Mouse (Mus musculus): ENCODE measurements around the gene Hexim1. TPM values are rescaled to one million over a fixed set of nuclear protein-coding genes. Genes with fewer than 3 reads are reported as not detected.

Gene Hexim1
- polyA plus RNA-seq, 1 experiment from 2014 or later: 4.6 TPM

DNA sequence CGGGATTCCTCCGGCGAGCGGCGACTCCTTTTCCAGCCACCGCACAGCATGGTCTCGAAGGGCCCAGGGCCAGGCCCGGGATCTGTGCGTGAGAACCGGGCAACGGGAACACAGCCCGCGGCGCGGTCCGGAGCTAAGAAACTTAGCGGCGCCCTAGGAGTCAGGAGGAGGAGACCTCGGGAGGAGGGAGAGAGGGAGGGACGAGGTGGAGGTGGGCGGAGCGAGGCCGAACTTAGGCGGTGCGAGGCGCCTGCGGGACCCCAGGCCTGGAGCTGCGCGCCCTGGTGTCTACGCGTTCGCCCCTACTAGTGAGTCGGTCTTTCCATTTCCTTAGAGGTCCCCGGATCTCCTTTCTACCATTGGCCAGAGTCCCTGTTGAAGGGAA, 14.6 kb upstream of the Hexim1 start, which contains the start of the genes Plcd3 and Acbd4:
Gene Plcd3, minus strand, starts transcription at position 178 of the 385 bp plus-strand sequence.
Gene Acbd4, plus strand, starts transcription at position 202 of the 385 bp plus-strand sequence.
- peaks cover 31% of the 10 kb centered on the region for H3K27me3 ChIP-seq (ENCODE audit: control insufficient read depth, insufficient read depth, low read length)
- H3K4me1 ChIP-seq (replicated peaks; ENCODE audit: control insufficient read depth, insufficient read depth, low read length): peaks cover 16% of the 10 kb centered on the region
- DNase-seq (ENCODE audit: low spot score) (peak; percentile 79), ATAC-seq (replicated peaks; ENCODE audit: low FRiP score) (peak; percentile 26; the same call in 1 of the 2 replicates)
- no peaks in the 10 kb centered on the region for H3K36me3 ChIP-seq (ENCODE audit: control insufficient read depth, insufficient read depth, low read length)
- H3K9me3 ChIP-seq (ENCODE audit: control insufficient read depth, low read length): no peaks in the 10 kb centered on the region
- no peak within 1 kb of the TSS for H3K27ac ChIP-seq (ENCODE audit: low read depth, low read length)
- H3K4me3 ChIP-seq (ENCODE audit: low read depth, low read length): peak within 1 kb of the TSS; percentile 42
- H3K9ac ChIP-seq (ENCODE audit: low read length): peak within 1 kb of the TSS; percentile 51
- WGBS: under 1% methylated on average over 34 of the region's 34 CpGs
- H3K4me2 ChIP-seq (ENCODE audit: low read depth, low read length, severe bottlenecking): peak within 1 kb of the TSS; percentile 85

GRCm38 (mm10) chr11:103101866-103102501, 14.0 kb upstream of the Hexim1 start:
- H3K36me3 ChIP-seq (ENCODE audit: control insufficient read depth, insufficient read depth, low read length): no peaks in the 10 kb centered on the region
- peak overlapping the region; percentile 32; the same call in 1 of the 2 replicates for H3K9ac ChIP-seq (ENCODE audit: low read length)
- no peak overlapping the region for H3K27ac ChIP-seq (ENCODE audit: low read depth, low read length)
- 3% methylated on average over 30 of the region's 30 CpGs for WGBS
- H3K4me1 ChIP-seq (replicated peaks; ENCODE audit: control insufficient read depth, insufficient read depth, low read length): peaks cover 16% of the 10 kb centered on the region
- peak overlapping the region; percentile 85 for H3K4me2 ChIP-seq (ENCODE audit: low read depth, low read length, severe bottlenecking)
- peak; percentile 37 for ATAC-seq (replicated peaks; ENCODE audit: low FRiP score)
- peak; percentile 71 for DNase-seq (ENCODE audit: low spot score)
- no peaks in the 10 kb centered on the region for H3K9me3 ChIP-seq (ENCODE audit: control insufficient read depth, low read length)
- H3K27me3 ChIP-seq (ENCODE audit: control insufficient read depth, insufficient read depth, low read length): peaks cover 31% of the 10 kb centered on the region
- peak overlapping the region; percentile 42 for H3K4me3 ChIP-seq (ENCODE audit: low read depth, low read length)

GRCm38 (mm10) chr11:103102725-103103349, 13.2 kb upstream of the Hexim1 start:
- WGBS: 1% methylated on average over 35 of the region's 35 CpGs
- peaks cover 13% of the 10 kb centered on the region for H3K4me1 ChIP-seq (replicated peaks; ENCODE audit: control insufficient read depth, insufficient read depth, low read length)
- peaks cover 31% of the 10 kb centered on the region for H3K27me3 ChIP-seq (ENCODE audit: control insufficient read depth, insufficient read depth, low read length)
- peak; percentile 99 for DNase-seq (ENCODE audit: low spot score)
- peak overlapping the region; percentile 45; the same call in 1 of the 2 replicates for H3K9ac ChIP-seq (ENCODE audit: low read length)
- H3K9me3 ChIP-seq (ENCODE audit: control insufficient read depth, low read length): no peaks in the 10 kb centered on the region
- peak overlapping the region; percentile 85 for H3K4me2 ChIP-seq (ENCODE audit: low read depth, low read length, severe bottlenecking)
- H3K27ac ChIP-seq (ENCODE audit: low read depth, low read length): no peak overlapping the region
- peak; percentile 86 for ATAC-seq (replicated peaks; ENCODE audit: low FRiP score)
- no peaks in the 10 kb centered on the region for H3K36me3 ChIP-seq (ENCODE audit: control insufficient read depth, insufficient read depth, low read length)
- peak overlapping the region; percentile 42 for H3K4me3 ChIP-seq (ENCODE audit: low read depth, low read length)

- peaks cover 28% of the 10 kb centered on the region for H3K27me3 ChIP-seq (ENCODE audit: control insufficient read depth, insufficient read depth, low read length)
- WGBS: 62% methylated on average over 8 of the region's 8 CpGs
- H3K4me1 ChIP-seq (replicated peaks; ENCODE audit: control insufficient read depth, insufficient read depth, low read length): peaks cover 13% of the 10 kb centered on the region
Measured at GRCm38 (mm10) chr11:103103621-103104020, 12.4 kb upstream of the Hexim1 start.

DNA sequence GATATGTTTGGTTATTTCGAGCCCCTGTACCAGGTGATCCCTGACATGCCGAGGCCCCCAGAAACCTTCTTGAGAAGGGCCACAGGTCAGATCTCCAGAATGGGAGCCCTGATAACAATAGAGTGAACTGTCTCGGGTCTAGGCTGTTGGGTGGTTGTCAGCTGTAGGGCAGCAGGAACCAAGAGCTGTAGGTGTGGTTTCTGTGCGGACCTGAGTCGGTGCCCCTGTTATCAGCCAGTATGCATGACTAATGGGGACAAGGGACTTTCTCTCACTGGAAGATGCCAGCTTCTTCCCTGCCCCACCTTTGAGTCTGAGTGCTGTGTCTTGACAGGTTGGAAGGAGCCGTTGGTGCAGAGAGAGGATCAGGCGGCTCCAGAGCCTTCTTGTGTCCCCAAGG, 11.6 kb upstream of the Hexim1 start:
- H3K4me1 ChIP-seq (replicated peaks; ENCODE audit: control insufficient read depth, insufficient read depth, low read length): peaks cover 11% of the 10 kb centered on the region
- 83% methylated on average over 7 of the region's 7 CpGs for WGBS
- H3K36me3 ChIP-seq (ENCODE audit: control insufficient read depth, insufficient read depth, low read length): no peaks in the 10 kb centered on the region
- ATAC-seq (replicated peaks; ENCODE audit: low FRiP score) (no peak), DNase-seq (ENCODE audit: low spot score) (no peak)
- H3K9ac ChIP-seq (ENCODE audit: low read length): no peak overlapping the region
- peaks cover 27% of the 10 kb centered on the region for H3K27me3 ChIP-seq (ENCODE audit: control insufficient read depth, insufficient read depth, low read length)
- H3K27ac ChIP-seq (ENCODE audit: low read depth, low read length): no peak overlapping the region
- no peak overlapping the region for H3K4me2 ChIP-seq (ENCODE audit: low read depth, low read length, severe bottlenecking)
- no peaks in the 10 kb centered on the region for H3K9me3 ChIP-seq (ENCODE audit: control insufficient read depth, low read length)
- H3K4me3 ChIP-seq (ENCODE audit: low read depth, low read length): no peak overlapping the region

More at GRCm38 (mm10) chr11:103103621-103104020, 12.4 kb upstream of the Hexim1 start:
- peak overlapping the region; percentile 85; the same call in 1 of the 2 replicates for H3K4me2 ChIP-seq (ENCODE audit: low read depth, low read length, severe bottlenecking)
- no peaks in the 10 kb centered on the region for H3K36me3 ChIP-seq (ENCODE audit: control insufficient read depth, insufficient read depth, low read length)
- no peak for DNase-seq (ENCODE audit: low spot score)
- H3K27ac ChIP-seq (ENCODE audit: low read depth, low read length): no peak overlapping the region
- peak overlapping the region; percentile 42 for H3K4me3 ChIP-seq (ENCODE audit: low read depth, low read length)
- H3K9ac ChIP-seq (ENCODE audit: low read length): no peak overlapping the region
- H3K9me3 ChIP-seq (ENCODE audit: control insufficient read depth, low read length): no peaks in the 10 kb centered on the region
- no peak for ATAC-seq (replicated peaks; ENCODE audit: low FRiP score)

- peaks cover 11% of the 10 kb centered on the region for H3K4me1 ChIP-seq (replicated peaks; ENCODE audit: control insufficient read depth, insufficient read depth, low read length)
- no peak overlapping the region for H3K9ac ChIP-seq (ENCODE audit: low read length)
- 60% methylated on average over 14 of the region's 14 CpGs for WGBS
- no peaks in the 10 kb centered on the region for H3K36me3 ChIP-seq (ENCODE audit: control insufficient read depth, insufficient read depth, low read length)
- ATAC-seq (replicated peaks; ENCODE audit: low FRiP score): no peak
- H3K4me3 ChIP-seq (ENCODE audit: low read depth, low read length): no peak overlapping the region
- no peak overlapping the region for H3K4me2 ChIP-seq (ENCODE audit: low read depth, low read length, severe bottlenecking)
- H3K27me3 ChIP-seq (ENCODE audit: control insufficient read depth, insufficient read depth, low read length): peaks cover 19% of the 10 kb centered on the region
- H3K9me3 ChIP-seq (ENCODE audit: control insufficient read depth, low read length): no peaks in the 10 kb centered on the region
- H3K27ac ChIP-seq (ENCODE audit: low read depth, low read length): no peak overlapping the region
- DNase-seq (ENCODE audit: low spot score): no peak
Measured at GRCm38 (mm10) chr11:103105180-103105725, 10.8 kb upstream of the Hexim1 start.

DNA sequence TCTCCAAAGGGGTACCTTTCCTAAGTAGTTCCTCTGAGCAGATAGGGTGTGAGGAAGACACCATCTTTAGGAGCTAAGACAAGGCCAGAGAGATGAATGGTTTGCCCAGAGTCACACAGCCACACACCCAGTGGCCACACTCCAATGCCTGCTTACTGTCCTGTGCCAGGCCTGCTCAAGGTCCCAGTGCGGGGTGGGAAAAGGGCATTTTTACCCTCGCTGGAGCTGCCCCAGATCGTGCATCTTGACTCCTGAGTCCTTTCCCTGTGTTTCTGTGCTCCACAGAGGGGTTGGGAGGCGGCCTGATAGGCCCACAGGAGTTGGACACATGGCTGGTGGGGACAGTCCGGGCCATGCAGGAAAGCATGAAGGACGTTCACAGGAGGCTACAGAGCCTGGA, 10.2 kb upstream of the Hexim1 start:
- H3K4me2 ChIP-seq (ENCODE audit: low read depth, low read length, severe bottlenecking): no peak overlapping the region
- no peak overlapping the region for H3K27ac ChIP-seq (ENCODE audit: low read depth, low read length)
- DNase-seq (ENCODE audit: low spot score) (no peak), ATAC-seq (replicated peaks; ENCODE audit: low FRiP score) (no peak)
- H3K4me3 ChIP-seq (ENCODE audit: low read depth, low read length): no peak overlapping the region
- no peaks in the 10 kb centered on the region for H3K9me3 ChIP-seq (ENCODE audit: control insufficient read depth, low read length)
- H3K27me3 ChIP-seq (ENCODE audit: control insufficient read depth, insufficient read depth, low read length): peaks cover 16% of the 10 kb centered on the region
- no peaks in the 10 kb centered on the region for H3K36me3 ChIP-seq (ENCODE audit: control insufficient read depth, insufficient read depth, low read length)
- peaks cover 11% of the 10 kb centered on the region for H3K4me1 ChIP-seq (replicated peaks; ENCODE audit: control insufficient read depth, insufficient read depth, low read length)
- no peak overlapping the region for H3K9ac ChIP-seq (ENCODE audit: low read length)
- 80% methylated on average over 6 of the region's 6 CpGs for WGBS

- Histone ChIP-seq H3K9me3 (ENCODE audit: control insufficient read depth, low read length) (no peaks in the 10 kb centered on the region), H3K27me3 (ENCODE audit: control insufficient read depth, insufficient read depth, low read length) (peaks cover 14% of the 10 kb centered on the region), H3K4me3 (ENCODE audit: low read depth, low read length) (no peak overlapping the region), H3K27ac (ENCODE audit: low read depth, low read length) (no peak overlapping the region), H3K4me2 (ENCODE audit: low read depth, low read length, severe bottlenecking) (no peak overlapping the region), H3K4me1 (replicated peaks; ENCODE audit: control insufficient read depth, insufficient read depth, low read length) (peaks cover 11% of the 10 kb centered on the region), H3K9ac (ENCODE audit: low read length) (no peak overlapping the region), H3K36me3 (ENCODE audit: control insufficient read depth, insufficient read depth, low read length) (no peaks in the 10 kb centered on the region)
- 59% methylated on average over 4 of the region's 4 CpGs for WGBS
- ATAC-seq (replicated peaks; ENCODE audit: low FRiP score) (no peak), DNase-seq (ENCODE audit: low spot score) (no peak)
Measured at GRCm38 (mm10) chr11:103106386-103106785, 9.6 kb upstream of the Hexim1 start.

Measured in forebrain, embryonic 11.5 days (tissue).